Mouse (Mus musculus): ENCODE results near the gene Cyp2u1. TPM values are rescaled to one million over a fixed set of nuclear protein-coding genes. Genes with fewer than 3 reads are reported as not detected.

Cyp2u1 gene
- polyA plus RNA-seq, 1 experiment, result 4.1 TPM

DNA sequence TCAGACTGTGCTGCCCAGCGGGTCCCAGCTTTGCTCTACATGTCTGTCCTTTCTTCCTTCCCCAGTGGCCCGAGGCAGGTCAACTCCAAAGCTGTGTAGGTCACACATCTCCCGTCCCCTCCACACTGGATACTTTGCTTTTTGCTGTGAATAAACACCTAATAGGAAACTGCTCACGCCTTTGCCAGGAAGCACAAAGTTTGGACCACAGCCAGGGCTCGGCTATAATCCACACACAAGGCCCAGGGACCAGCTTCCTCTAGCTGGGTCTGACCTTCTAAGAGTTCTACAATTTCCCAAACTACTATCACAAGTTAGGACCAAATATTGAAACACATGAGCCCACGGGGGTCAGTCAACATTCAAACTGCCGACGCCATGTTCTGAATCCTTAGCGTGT, 3.9 kb downstream of the Cyp2u1 start:
- Histone ChIP-seq H3K4me3 (no peak overlapping the region), H3K27me3 (ENCODE audit: control insufficient read depth, insufficient read depth, insufficient read length) (no peaks in the 10 kb centered on the region), H3K4me2 (ENCODE audit: low read depth) (no peak overlapping the region), H3K79me2 (ENCODE audit: control insufficient read depth, insufficient read depth) (no peaks in the 10 kb centered on the region), H3K36me3 (ENCODE audit: control insufficient read depth, insufficient read depth) (no peaks in the 10 kb centered on the region), H3ac (ENCODE audit: control insufficient read depth, insufficient read length) (no peak overlapping the region)
- no peak for TF ChIP-seq TCF12 (IDR thresholded peaks at IDR 0.05; ENCODE audit: insufficient read depth, poor library complexity, severe bottlenecking)
- TF ChIP-seq CEBPB (IDR thresholded peaks at IDR 0.05; ENCODE audit: insufficient read depth, poor library complexity, severe bottlenecking), result no peak
- no peak for TF ChIP-seq POLR2A (IDR thresholded peaks at IDR 0.05; ENCODE audit: insufficient read length, low read depth)
- TF ChIP-seq MAX (IDR thresholded peaks at IDR 0.05; ENCODE audit: low read depth), result no peak
- no peak for TF ChIP-seq SRF (IDR thresholded peaks at IDR 0.05; ENCODE audit: control insufficient read depth, insufficient read length, low read depth)
- no peak for TF ChIP-seq E2F4 (IDR thresholded peaks at IDR 0.05; ENCODE audit: insufficient read depth)
- TF ChIP-seq TCF3 (IDR thresholded peaks at IDR 0.05; ENCODE audit: insufficient read length, low read depth), result no peak
- no peak for TF ChIP-seq MYOD1 (IDR thresholded peaks at IDR 0.05; ENCODE audit: control insufficient read depth in 1 of 3, insufficient read length in 2 of 3, low read depth in 2 of 3)
- TF ChIP-seq MYOG (IDR thresholded peaks at IDR 0.05; ENCODE audit: control insufficient read depth in 1 of 3, insufficient read depth in 1 of 3, insufficient read length in 2 of 3, low read depth in 2 of 3), result no peak

GRCm38 (mm10) chr3:131296893-131297292, 6.1 kb downstream of the Cyp2u1 start:
- no peaks in the 10 kb centered on the region for H3K36me3 ChIP-seq (ENCODE audit: control insufficient read depth, insufficient read depth)
- H3K79me2 ChIP-seq (ENCODE audit: control insufficient read depth, insufficient read depth), result no peaks in the 10 kb centered on the region
- H3K4me2 ChIP-seq (ENCODE audit: low read depth), result no peak overlapping the region
- no peak overlapping the region for H3ac ChIP-seq (ENCODE audit: control insufficient read depth, insufficient read length)
- no peaks in the 10 kb centered on the region for H3K27me3 ChIP-seq (ENCODE audit: control insufficient read depth, insufficient read depth, insufficient read length)
- no peak overlapping the region for H3K4me3 ChIP-seq
- TF ChIP-seq MYOG (IDR thresholded peaks at IDR 0.05; ENCODE audit: control insufficient read depth in 1 of 3, insufficient read depth in 1 of 3, insufficient read length in 2 of 3, low read depth in 2 of 3) (no peak), SRF (IDR thresholded peaks at IDR 0.05; ENCODE audit: control insufficient read depth, insufficient read length, low read depth) (no peak), REST (IDR thresholded peaks at IDR 0.05; ENCODE audit: insufficient read depth, insufficient read length) (no peak), POLR2AphosphoS2 (IDR thresholded peaks at IDR 0.05; ENCODE audit: insufficient read length, low read depth) (no peak)

DNA sequence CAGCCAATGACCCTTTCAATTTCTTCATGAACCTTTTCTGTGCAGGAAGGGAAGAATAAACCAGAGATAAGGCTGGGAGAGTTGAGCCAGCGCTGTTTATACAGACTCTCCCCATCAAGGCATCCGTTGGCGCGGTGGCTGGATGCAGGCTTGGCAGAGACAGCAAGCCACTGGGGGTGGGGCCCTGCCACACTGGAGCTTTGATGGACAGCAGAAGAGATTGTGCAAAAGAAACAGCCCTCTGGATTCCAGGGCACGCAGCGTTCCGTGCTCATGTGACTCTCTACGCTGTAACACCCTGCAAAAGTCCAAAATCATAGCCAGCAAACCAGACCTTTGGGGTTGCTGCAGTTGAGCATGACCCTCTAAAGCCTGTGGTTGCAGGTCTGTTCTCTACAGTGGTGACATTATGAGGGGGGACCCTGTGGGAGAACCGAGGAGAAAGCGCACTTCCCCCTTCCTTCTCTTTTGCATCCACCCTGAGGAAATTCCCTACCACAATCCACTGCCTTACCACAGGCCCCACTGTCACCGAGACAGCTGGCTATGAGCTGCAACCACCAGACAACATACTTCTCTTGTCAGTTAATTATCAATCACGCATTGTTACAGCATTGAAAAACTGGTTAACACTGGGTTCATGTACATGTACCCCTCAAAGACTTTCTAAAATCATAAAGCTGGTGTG, 7.4 kb downstream of the Cyp2u1 start:
- TF ChIP-seq POLR2AphosphoS2 (IDR thresholded peaks at IDR 0.05; ENCODE audit: insufficient read length, low read depth), result no peak
- Histone ChIP-seq H3K4me2 (ENCODE audit: low read depth) (no peak overlapping the region), H3K79me2 (ENCODE audit: control insufficient read depth, insufficient read depth) (no peaks in the 10 kb centered on the region), H3ac (ENCODE audit: control insufficient read depth, insufficient read length) (no peak overlapping the region), H3K36me3 (ENCODE audit: control insufficient read depth, insufficient read depth) (no peaks in the 10 kb centered on the region), H3K4me3 (no peak overlapping the region), H3K27me3 (ENCODE audit: control insufficient read depth, insufficient read depth, insufficient read length) (no peaks in the 10 kb centered on the region)

DNA sequence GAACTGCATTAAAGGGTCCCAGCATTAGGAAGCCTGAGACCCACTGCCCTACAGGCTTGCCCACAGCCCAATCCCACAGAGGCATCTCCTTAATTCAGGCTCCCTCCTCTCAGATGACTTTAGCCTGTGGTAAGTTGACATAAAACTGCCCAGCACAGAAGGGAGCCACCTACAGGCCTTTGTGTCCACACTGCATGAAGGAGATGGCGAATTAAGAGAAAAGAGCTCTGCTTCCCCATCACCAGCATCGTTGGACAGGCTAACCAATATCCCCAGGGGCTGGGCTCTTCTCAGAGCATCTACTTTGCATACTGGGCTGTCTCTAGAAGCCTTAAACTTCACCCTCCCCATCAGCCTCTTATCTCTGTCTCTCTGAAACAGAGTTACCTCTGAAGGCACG, 8.5 kb downstream of the Cyp2u1 start:
- H3ac ChIP-seq (ENCODE audit: control insufficient read depth, insufficient read length), result no peak overlapping the region
- no peaks in the 10 kb centered on the region for H3K79me2 ChIP-seq (ENCODE audit: control insufficient read depth, insufficient read depth)

GRCm38 (mm10) chr3:131292959-131293358, 10.1 kb downstream of the Cyp2u1 start:
- Histone ChIP-seq H3K27me3 (ENCODE audit: control insufficient read depth, insufficient read depth, insufficient read length) (no peaks in the 10 kb centered on the region), H3K79me2 (ENCODE audit: control insufficient read depth, insufficient read depth) (no peaks in the 10 kb centered on the region)
- TF ChIP-seq REST (IDR thresholded peaks at IDR 0.05; ENCODE audit: insufficient read depth, insufficient read length) (no peak), POLR2A (IDR thresholded peaks at IDR 0.05; ENCODE audit: insufficient read length, low read depth) (no peak), CEBPB (IDR thresholded peaks at IDR 0.05; ENCODE audit: insufficient read depth, poor library complexity, severe bottlenecking) (no peak), USF1 (IDR thresholded peaks at IDR 0.05; ENCODE audit: low read depth) (no peak), MYOD1 (IDR thresholded peaks at IDR 0.05; ENCODE audit: control insufficient read depth in 1 of 3, insufficient read length in 2 of 3, low read depth in 2 of 3) (no peak), MYOG (IDR thresholded peaks at IDR 0.05; ENCODE audit: control insufficient read depth in 1 of 3, insufficient read depth in 1 of 3, insufficient read length in 2 of 3, low read depth in 2 of 3) (no peak), POLR2AphosphoS2 (IDR thresholded peaks at IDR 0.05; ENCODE audit: insufficient read length, low read depth) (no peak), TCF12 (IDR thresholded peaks at IDR 0.05; ENCODE audit: insufficient read depth, poor library complexity, severe bottlenecking) (no peak), SRF (IDR thresholded peaks at IDR 0.05; ENCODE audit: control insufficient read depth, insufficient read length, low read depth) (no peak), TCF3 (IDR thresholded peaks at IDR 0.05; ENCODE audit: insufficient read length, low read depth) (no peak), MAX (IDR thresholded peaks at IDR 0.05; ENCODE audit: low read depth) (no peak), E2F4 (IDR thresholded peaks at IDR 0.05; ENCODE audit: insufficient read depth) (no peak)

More for the DNA sequence above, 8.5 kb downstream of the Cyp2u1 start:
- no peak overlapping the region for H3K4me2 ChIP-seq (ENCODE audit: low read depth)
- no peaks in the 10 kb centered on the region for H3K27me3 ChIP-seq (ENCODE audit: control insufficient read depth, insufficient read depth, insufficient read length)
- no peak overlapping the region for H3K4me3 ChIP-seq
- no peaks in the 10 kb centered on the region for H3K36me3 ChIP-seq (ENCODE audit: control insufficient read depth, insufficient read depth)
- TF ChIP-seq USF1 (IDR thresholded peaks at IDR 0.05; ENCODE audit: low read depth) (no peak), POLR2AphosphoS2 (IDR thresholded peaks at IDR 0.05; ENCODE audit: insufficient read length, low read depth) (no peak), TCF12 (IDR thresholded peaks at IDR 0.05; ENCODE audit: insufficient read depth, poor library complexity, severe bottlenecking) (no peak), MAX (IDR thresholded peaks at IDR 0.05; ENCODE audit: low read depth) (no peak), SRF (IDR thresholded peaks at IDR 0.05; ENCODE audit: control insufficient read depth, insufficient read length, low read depth) (no peak), POLR2A (IDR thresholded peaks at IDR 0.05; ENCODE audit: insufficient read length, low read depth) (no peak), MYOD1 (IDR thresholded peaks at IDR 0.05; ENCODE audit: control insufficient read depth in 1 of 3, insufficient read length in 2 of 3, low read depth in 2 of 3) (no peak), CEBPB (IDR thresholded peaks at IDR 0.05; ENCODE audit: insufficient read depth, poor library complexity, severe bottlenecking) (no peak), E2F4 (IDR thresholded peaks at IDR 0.05; ENCODE audit: insufficient read depth) (no peak), TCF3 (IDR thresholded peaks at IDR 0.05; ENCODE audit: insufficient read length, low read depth) (no peak), MYOG (IDR thresholded peaks at IDR 0.05; ENCODE audit: control insufficient read depth in 1 of 3, insufficient read depth in 1 of 3, insufficient read length in 2 of 3, low read depth in 2 of 3) (no peak), REST (IDR thresholded peaks at IDR 0.05; ENCODE audit: insufficient read depth, insufficient read length) (no peak)

More at GRCm38 (mm10) chr3:131292959-131293358, 10.1 kb downstream of the Cyp2u1 start:
- Histone ChIP-seq H3K4me2 (ENCODE audit: low read depth) (no peak overlapping the region), H3K36me3 (ENCODE audit: control insufficient read depth, insufficient read depth) (no peaks in the 10 kb centered on the region), H3ac (ENCODE audit: control insufficient read depth, insufficient read length) (no peak overlapping the region), H3K4me3 (no peak overlapping the region)

All from myocyte (in vitro differentiated cells).